ENCODE assay signal across 8 mouse cellular contexts in genomic region chr16:52031091-52031689, GRCm38 (mm10). TPM values are rescaled to one million over a fixed set of nuclear protein-coding genes. Genes with fewer than 3 reads are reported as not detected.
DNase-seq lines count a peak whose midpoint lies in the region; ATAC-seq lines count a peak whose summit lies in the region.

Gene Cblb, plus strand, starts transcription at chr16:52031225.

- DNase-seq in adrenal gland, adult (ENCODE audit: inconsistent age in 2 of 2, low spot score in 1 of 2) = peak; percentile 99 to 100
- DNase-seq in embryo, embryonic 10.5 days (ENCODE audit: low spot score) = peak; percentile 99
- DNase-seq in gastrocnemius, postnatal 25 days = peak; percentile 99
- DNase-seq in intestine, embryonic 14.5 days (ENCODE audit: low spot score) = peak; percentile 99
- peak; percentile 96 to 97 for DNase-seq in left cerebral cortex, postnatal 14 days (ENCODE audit: low spot score in 2 of 2)
- peak; percentile 98 for DNase-seq in mesoderm, embryonic 11.5 days (ENCODE audit: low read depth, low spot score)
- DNase-seq in right cerebral cortex, postnatal 36 days (ENCODE audit: low spot score in 2 of 2) = peak; percentile 94 to 96
- peak; percentile 98 for DNase-seq in yolk sac, embryonic 10.5 days (ENCODE audit: low spot score)

- under 1% methylated on average over 38 of the region's 38 CpGs for WGBS in intestine, embryonic 14.5 days

- H3K9me3 ChIP-seq in intestine, embryonic 14.5 days (ENCODE audit: control insufficient read depth, low read length) = no peaks in the 10 kb centered on the region

- 0 out of 2 replicates have a peak, but pooled peaks cover 2% of the 10 kb centered on the region for H3K4me1 ChIP-seq in intestine, embryonic 14.5 days (replicated peaks; ENCODE audit: control insufficient read depth, insufficient read depth, low read length)

- H3K4me2 ChIP-seq in intestine, embryonic 14.5 days (ENCODE audit: low read length) = peak within 1 kb of the TSS; percentile 62

- ATAC-seq in intestine, embryonic 14.5 days (replicated peaks; ENCODE audit: low FRiP score, low TSS enrichment, low read depth) = peak; percentile 100

- peak within 1 kb of the TSS; percentile 90 for H3K4me3 ChIP-seq in intestine, embryonic 14.5 days (ENCODE audit: low read depth, low read length)

- H3K9ac ChIP-seq in intestine, embryonic 14.5 days (ENCODE audit: low read length) = peak within 1 kb of the TSS; percentile 83

- H3K36me3 ChIP-seq in intestine, embryonic 14.5 days (ENCODE audit: control insufficient read depth, insufficient read depth, low read length) = peaks cover 10% of the 10 kb centered on the region; the same call in 1 of the 2 replicates

- intact Hi-C loops in left cerebral cortex, postnatal 14 days (cut with DNase I) = loop anchor here (5.0 kb wide), 1 partner anchor 714 kb away; no protein-coding TSS in a partner anchor

- no peaks in the 10 kb centered on the region for H3K27me3 ChIP-seq in intestine, embryonic 14.5 days (replicated peaks; ENCODE audit: control insufficient read depth, insufficient read depth, low read length)

- H3K27ac ChIP-seq in intestine, embryonic 14.5 days (ENCODE audit: low read depth) = peak within 1 kb of the TSS; percentile 95

RNA-seq across cellular contexts. Expression of gene Cblb, which starts in this region (rescaled TPM):
- 10 to 100 TPM; 11.5 to 14.8 TPM for total RNA-seq in gastrocnemius, postnatal 25 days (2021)
- polyA plus RNA-seq in intestine, embryonic 14.5 days (2014; fragmentation: Nextera tagmentation; extraction: Ambion mirVana) = 12.1 and 12.3 TPM in 2 replicates
- total RNA-seq in left cerebral cortex, postnatal 14 days (2021) = 10 to 100 TPM; 20.2 TPM

Comparison
In these comparisons a context has a peak if more than half of its experiments do, and no peak if none do; other contexts are left out.
1. Peak in every context shown above with its lines: DNase-seq, ATAC-seq, H3K4me3 ChIP-seq and H3K27ac ChIP-seq.